Mouse (Mus musculus): ENCODE results near the gene Itgb7. TPM values are rescaled to one million over a fixed set of nuclear protein-coding genes. Genes with fewer than 3 reads are reported as not detected.

The Itgb7 gene
- total and polyA plus RNA-seq, 3 experiments = 7.4 to 15.2 TPM; not detected in 1

DNA sequence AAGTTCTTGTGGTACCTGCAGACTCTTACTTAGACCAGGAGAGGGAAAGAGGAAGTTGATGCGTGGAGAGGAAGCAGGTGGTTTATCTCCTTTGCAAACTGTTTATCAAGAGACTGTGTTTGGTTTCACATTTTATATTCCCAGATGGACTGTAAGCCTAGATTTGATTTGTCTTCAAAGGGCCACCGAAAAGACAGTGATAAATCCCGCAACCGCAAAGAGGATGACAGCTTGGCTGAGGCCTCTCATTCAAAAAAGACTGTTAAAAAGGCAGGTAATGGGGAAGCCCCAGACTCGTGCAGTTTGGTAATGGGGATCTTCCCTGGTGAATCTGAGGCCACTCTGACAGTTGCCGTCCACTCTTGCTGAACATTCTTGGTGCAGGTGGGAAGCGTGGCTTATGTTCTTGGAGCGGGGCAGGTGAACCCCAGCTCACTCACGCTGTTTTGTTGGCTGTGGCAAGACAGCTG is 23.6 kb downstream of the Itgb7 start (continued):
- TF ChIP-seq MAZ (IDR thresholded peaks at IDR 0.05; ENCODE audit: low read depth, low read length) = 0 out of 2 replicates have a peak, but pooled peaks have one; percentile 52
- TF ChIP-seq POLR2A (IDR thresholded peaks at IDR 0.05; ENCODE audit: control insufficient read depth in 1 of 2, insufficient read depth in 1 of 2, low read depth in 1 of 2, low read length in 2 of 2, poor library complexity in 1 of 2) = no peak
- no peak for TF ChIP-seq ZKSCAN1 (IDR thresholded peaks at IDR 0.05; ENCODE audit: low read depth, low read length)

DNA sequence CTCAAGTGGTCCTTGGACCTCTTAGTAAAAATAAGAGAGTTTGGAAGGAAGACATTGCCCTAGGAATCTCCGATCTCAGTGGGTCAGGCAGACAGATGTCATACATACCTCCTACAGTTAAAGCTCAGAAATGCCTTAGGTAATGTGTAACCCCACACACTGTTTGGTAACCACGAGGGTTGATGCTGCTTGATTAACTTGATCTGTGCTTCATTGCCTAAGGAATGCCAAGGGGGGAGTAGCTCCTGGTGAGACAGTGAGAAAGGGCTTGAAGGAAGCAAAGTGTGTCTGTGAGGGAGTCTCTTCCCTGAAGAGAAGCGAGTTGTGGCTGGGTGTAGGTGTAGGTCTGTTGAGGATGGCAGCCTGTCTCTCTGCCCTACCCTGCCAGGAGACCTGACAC is 24.4 kb downstream of the Itgb7 start:
- peaks cover 8% of the 10 kb centered on the region for H3K79me2 ChIP-seq (ENCODE audit: control insufficient read depth, insufficient read depth, low read length, poor library complexity)
- DNase-seq (ENCODE audit: low read depth, low spot score) = no peak
- H3K9me3 ChIP-seq (replicated peaks; ENCODE audit: insufficient read depth, low read length) = no peaks in the 10 kb centered on the region
- H3K4me3 ChIP-seq (ENCODE audit: control insufficient read depth in 1 of 2, insufficient read depth in 1 of 2, low read depth in 2 of 2, low read length in 2 of 2) = no peak overlapping the region
- H3K27ac ChIP-seq (ENCODE audit: control insufficient read depth, low read depth, low read length) = no peak overlapping the region
- H3K36me3 ChIP-seq (ENCODE audit: control insufficient read depth in 1 of 2, insufficient read depth in 2 of 2, low read length in 2 of 2) = peaks cover 15 to 40% of the 10 kb centered on the region in 2 experiments
- peaks cover 13 to 25% of the 10 kb centered on the region in 2 experiments for H3K4me1 ChIP-seq (ENCODE audit: control insufficient read depth in 1 of 2, insufficient read depth in 2 of 2, low read length in 2 of 2)
- H3K9ac ChIP-seq (ENCODE audit: control insufficient read depth, low read depth, low read length, poor library complexity, severe bottlenecking) = no peak overlapping the region
- no peaks in the 10 kb centered on the region for H3K27me3 ChIP-seq (ENCODE audit: control insufficient read depth in 1 of 2, insufficient read depth in 2 of 2, low read length in 2 of 2)
- TF ChIP-seq HCFC1 (IDR thresholded peaks at IDR 0.05; ENCODE audit: low read depth, low read length) (no peak), JUND (IDR thresholded peaks at IDR 0.05; ENCODE audit: low read depth, low read length) (no peak), CHD1 (IDR thresholded peaks at IDR 0.05; ENCODE audit: low read depth, low read length) (no peak), NRF1 (IDR thresholded peaks at IDR 0.05; ENCODE audit: insufficient read depth, low read depth, low read length, poor library complexity, severe bottlenecking) (no peak), SIN3A (IDR thresholded peaks at IDR 0.05; ENCODE audit: low read length) (no peak), SMC3 (IDR thresholded peaks at IDR 0.05; ENCODE audit: low read depth, low read length) (no peak), EP300 (IDR thresholded peaks at IDR 0.05; ENCODE audit: low read depth in 1 of 2, low read length in 2 of 2) (no peak), TBP (IDR thresholded peaks at IDR 0.05; ENCODE audit: low read depth, low read length) (no peak), NELFE (IDR thresholded peaks at IDR 0.05; ENCODE audit: low read depth, low read length) (no peak), ETS1 (IDR thresholded peaks at IDR 0.05; ENCODE audit: low read depth, low read length) (no peak), GABPA (IDR thresholded peaks at IDR 0.05; ENCODE audit: low read depth, low read length) (no peak), BHLHE40 (IDR thresholded peaks at IDR 0.05; ENCODE audit: borderline replicate concordance, low read depth, low read length) (no peak), RAD21 (IDR thresholded peaks at IDR 0.05; ENCODE audit: low read depth, low read length) (no peak), KAT2A (conservative IDR thresholded peaks at IDR 0.05; ENCODE audit: low read depth, low read length) (no peak), USF2 (IDR thresholded peaks at IDR 0.05; ENCODE audit: borderline replicate concordance in 1 of 2, insufficient read depth in 1 of 2, low read depth in 1 of 2, low read length in 2 of 2) (no peak), POLR2AphosphoS5 (IDR thresholded peaks at IDR 0.05; ENCODE audit: borderline replicate concordance, low read depth, low read length) (no peak), MYC (IDR thresholded peaks at IDR 0.05; ENCODE audit: low read depth, low read length) (no peak)

All from MEL (cell line).